Mouse (Mus musculus) forebrain, embryonic 12.5 days (tissue): ENCODE data around the gene Ppfibp1. TPM values are rescaled to one million over a fixed set of nuclear protein-coding genes. Genes with fewer than 3 reads are reported as not detected.

Experiments used
- ATAC-seq: fragments of 200-750 bp; cut with Nextera tagmentation; 2 replicates; pipeline ENCODE4 v1.8.0; 2017; ENCODE audit warnings: moderate TSS enrichment; ENCODE audit not compliant: low FRiP score
- H3K27ac ChIP-seq: fragments of 300-500 bp; sonication (generic); 2 replicates; pipeline ENCODE4 v1.5.1; 2016; ENCODE audit warnings: mild to moderate bottlenecking
- H3K27me3 ChIP-seq: fragments of 300-500 bp; sonication (generic); 2 replicates; pipeline ENCODE4 v1.6.1; 2016; ENCODE audit warnings: mild to moderate bottlenecking
- H3K36me3 ChIP-seq: fragments of 300-500 bp; sonication (generic); replicated peaks from 2 replicates; pipeline ENCODE4 v1.6.1; 2016; ENCODE audit warnings: mild to moderate bottlenecking
- H3K4me1 ChIP-seq: fragments of 300-500 bp; sonication (generic); 2 replicates; pipeline ENCODE4 v1.6.1; 2016
- H3K4me2 ChIP-seq: fragments of 300-500 bp; sonication (generic); 2 replicates; pipeline ENCODE4 v1.6.1; 2016; ENCODE audit warnings: mild to moderate bottlenecking, moderate library complexity
- H3K4me3 ChIP-seq: fragments of 300-500 bp; sonication (generic); replicated peaks from 2 replicates; pipeline ENCODE4 v1.5.1; 2016; ENCODE audit warnings: mild to moderate bottlenecking
- H3K9ac ChIP-seq: fragments of 300-500 bp; sonication (generic); 2 replicates; pipeline ENCODE4 v1.6.1; 2016; ENCODE audit warnings: mild to moderate bottlenecking
- H3K9me3 ChIP-seq: fragments of 300-500 bp; sonication (generic); 2 replicates; pipeline ENCODE4 v1.6.1; 2016
- WGBS: fragments of 180-500 bp; shearing (Covaris S2); methylation state at CpG from one replicate; pipeline ENCODE4 v1.1.7; 2016; 5-methylcytosine and 5-hydroxymethylcytosine counted together
- polyA plus RNA-seq: library from polyadenylated mRNA; unstranded; fragments of >200 nt; fragmentation: Nextera tagmentation; extraction: Ambion mirVana; gene quantifications from 2 replicates; pipeline ENCODE4 v1.2.1, GENCODE M21; 2016

Gene Ppfibp1
- polyA plus RNA-seq, 1 experiment from 2014 or later = 29.9 TPM

DNA sequence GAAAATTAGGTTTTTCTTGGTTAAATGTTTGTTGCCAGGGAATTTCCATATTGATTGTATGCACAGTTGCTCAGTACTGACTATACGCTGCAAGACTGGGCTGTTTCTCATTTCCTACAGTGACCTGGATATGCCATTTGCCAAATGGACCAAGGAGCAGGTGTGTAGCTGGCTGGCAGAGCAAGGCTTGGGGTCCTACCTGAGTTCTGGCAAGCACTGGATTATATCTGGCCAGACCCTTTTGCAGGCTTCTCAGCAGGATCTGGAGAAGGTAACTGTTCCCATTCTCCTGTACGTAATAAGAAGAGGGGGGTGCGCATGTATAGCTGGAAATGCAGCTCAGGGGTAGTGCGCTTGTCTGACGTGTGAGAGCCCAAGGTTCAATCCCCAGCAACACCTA is 132.9 kb downstream of the Ppfibp1 start:
- Histone ChIP-seq H3K27ac (no peak overlapping the region), H3K4me1 (no peaks in the 10 kb centered on the region), H3K9ac (no peak overlapping the region), H3K9me3 (no peaks in the 10 kb centered on the region), H3K4me2 (no peak overlapping the region), H3K27me3 (no peaks in the 10 kb centered on the region), H3K36me3 (0 out of 2 replicates have a peak, but pooled peaks cover 6% of the 10 kb centered on the region), H3K4me3 (no peak overlapping the region)
- 92% methylated on average over 5 of the region's 5 CpGs for WGBS
- ATAC-seq = no peak

DNA sequence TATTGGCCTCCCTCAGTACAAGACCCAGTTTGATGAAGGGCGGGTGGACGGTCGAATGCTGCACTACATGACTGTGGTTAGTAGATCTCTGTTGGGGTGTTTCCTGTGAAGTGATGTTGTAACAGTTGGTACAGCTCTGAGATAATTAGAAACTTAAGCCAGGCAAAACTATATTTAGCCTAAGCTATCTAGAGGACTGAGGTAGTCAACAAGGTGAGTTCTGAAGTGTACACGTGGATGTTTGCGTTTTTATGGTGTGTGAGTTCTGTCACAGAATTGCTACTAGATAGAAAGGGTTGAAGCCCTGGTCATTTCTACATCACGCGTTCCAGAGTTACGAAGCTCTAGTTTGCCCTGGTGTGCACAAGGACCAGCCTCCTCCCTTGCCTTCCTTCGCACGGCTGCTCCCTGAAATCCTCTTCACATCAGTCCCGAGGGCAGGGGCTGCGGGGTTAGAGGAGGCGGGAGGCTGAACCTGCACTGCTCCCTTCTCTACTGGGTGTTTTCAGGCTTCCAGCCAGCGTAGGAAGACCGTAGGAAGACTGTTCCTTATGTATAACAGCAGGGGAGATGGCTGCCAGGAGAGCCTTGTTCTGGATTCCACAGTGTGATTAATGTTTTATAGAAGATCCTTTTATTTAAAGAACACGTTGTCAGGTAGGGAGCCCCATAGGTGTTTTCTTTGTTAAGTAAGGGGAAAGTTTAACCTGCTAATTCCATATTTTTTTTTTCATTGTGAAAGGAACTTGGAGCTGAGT is 134.3 kb downstream of the Ppfibp1 start:
- no peaks in the 10 kb centered on the region for H3K9me3 ChIP-seq
- 86% methylated on average over 16 of the region's 16 CpGs for WGBS

DNA sequence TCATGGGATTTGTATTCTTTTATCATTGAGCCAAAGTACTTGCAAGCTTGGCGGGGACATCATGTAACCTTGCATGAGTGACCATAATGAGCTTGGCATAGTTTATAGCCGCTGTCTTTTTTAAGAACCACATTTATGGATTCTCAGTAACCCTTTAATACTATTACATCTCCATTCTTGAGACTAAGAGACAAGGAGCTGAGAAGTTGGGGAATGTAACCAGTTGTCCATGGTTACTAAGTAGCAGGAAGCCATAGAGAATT is 134.8 kb downstream of the Ppfibp1 start:
- Histone ChIP-seq H3K4me1 (no peaks in the 10 kb centered on the region), H3K27me3 (no peaks in the 10 kb centered on the region), H3K4me2 (no peak overlapping the region), H3K9me3 (no peaks in the 10 kb centered on the region), H3K36me3 (0 out of 2 replicates have a peak, but pooled peaks cover 6% of the 10 kb centered on the region), H3K4me3 (no peak overlapping the region), H3K9ac (no peak overlapping the region), H3K27ac (no peak overlapping the region)
- WGBS = 91% methylated on average over 2 of the region's 2 CpGs
- ATAC-seq = no peak

More for the DNA sequence above, 134.3 kb downstream of the Ppfibp1 start:
- ATAC-seq = no peak
- Histone ChIP-seq H3K27ac (no peak overlapping the region), H3K4me1 (no peaks in the 10 kb centered on the region), H3K4me3 (no peak overlapping the region), H3K27me3 (no peaks in the 10 kb centered on the region), H3K9ac (no peak overlapping the region), H3K36me3 (0 out of 2 replicates have a peak, but pooled peaks cover 6% of the 10 kb centered on the region), H3K4me2 (no peak overlapping the region)

DNA sequence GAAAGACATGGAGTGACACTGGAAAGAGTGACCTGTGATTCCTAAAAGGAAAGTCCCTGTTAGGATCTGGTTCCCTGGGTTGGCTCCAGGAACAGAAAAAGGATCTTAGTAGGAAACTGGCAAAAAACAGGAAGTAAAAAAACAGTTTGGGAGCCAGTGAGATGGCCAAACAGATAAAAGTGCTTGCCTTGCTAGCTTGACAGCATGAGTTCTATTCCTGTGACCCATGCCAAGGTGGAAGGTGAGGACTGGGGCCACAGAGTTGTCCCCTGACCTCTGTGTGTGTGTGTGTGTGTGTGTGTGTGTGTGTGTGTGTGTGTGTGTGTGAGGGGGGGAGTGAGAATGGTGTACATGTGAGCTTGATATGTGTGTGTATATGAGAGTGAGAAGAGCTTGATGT is 135.3 kb downstream of the Ppfibp1 start:
- Histone ChIP-seq H3K4me3 (no peak overlapping the region), H3K27me3 (no peaks in the 10 kb centered on the region), H3K4me2 (no peak overlapping the region), H3K9me3 (no peaks in the 10 kb centered on the region), H3K27ac (no peak overlapping the region), H3K9ac (no peak overlapping the region), H3K36me3 (0 out of 2 replicates have a peak, but pooled peaks cover 6% of the 10 kb centered on the region), H3K4me1 (no peaks in the 10 kb centered on the region)
- ATAC-seq = no peak

DNA sequence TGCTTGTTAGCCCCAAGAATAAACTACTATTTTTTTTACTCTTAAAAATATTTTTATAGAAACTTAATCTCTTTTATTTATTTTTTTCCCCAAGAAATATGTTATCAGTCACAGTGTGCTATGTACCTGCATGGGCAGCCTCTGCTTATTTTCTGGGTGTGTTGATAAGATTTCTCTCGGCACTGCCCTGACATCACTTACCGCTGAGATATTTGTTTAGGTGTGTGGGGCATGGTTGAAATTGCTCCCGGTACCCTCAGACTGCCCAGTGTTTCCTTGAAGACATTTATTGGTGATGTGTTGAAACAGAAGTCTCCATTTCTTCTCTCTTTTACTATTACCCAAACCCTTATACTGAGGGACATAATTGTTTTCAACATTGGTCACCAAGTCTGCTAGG is 136.5 kb downstream of the Ppfibp1 start:
- Histone ChIP-seq H3K27ac (no peak overlapping the region), H3K9me3 (no peaks in the 10 kb centered on the region), H3K36me3 (peaks cover 6% of the 10 kb centered on the region; the same call in 1 of the 2 replicates), H3K4me1 (no peaks in the 10 kb centered on the region), H3K4me2 (no peak overlapping the region), H3K4me3 (no peak overlapping the region), H3K27me3 (no peaks in the 10 kb centered on the region), H3K9ac (no peak overlapping the region)
- no peak for ATAC-seq
- 96% methylated on average over 3 of the region's 3 CpGs for WGBS

DNA sequence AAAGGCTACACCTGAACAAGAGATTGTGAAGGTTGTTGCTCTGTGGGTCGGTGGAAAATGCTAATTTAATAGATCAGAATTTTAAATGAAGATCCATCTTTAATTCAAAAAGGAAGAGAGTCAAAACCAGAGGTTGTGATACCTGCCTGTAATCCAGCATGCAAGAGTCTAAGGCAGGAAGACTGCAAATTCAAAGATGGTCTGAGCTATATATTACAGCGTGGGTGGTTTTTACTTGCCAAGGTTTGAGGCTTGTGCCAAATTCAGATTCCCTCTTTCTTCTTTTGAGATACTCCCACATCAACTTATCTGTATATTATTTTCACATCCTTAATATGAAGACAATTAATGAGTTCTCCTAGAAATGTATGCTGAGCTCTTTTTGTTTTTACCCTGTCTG is 140.1 kb downstream of the Ppfibp1 start:
- no peaks in the 10 kb centered on the region for H3K4me1 ChIP-seq
- H3K4me3 ChIP-seq = no peak overlapping the region
- no peak overlapping the region for H3K9ac ChIP-seq
- WGBS = 86% methylated on average over 2 of the region's 2 CpGs
- H3K9me3 ChIP-seq = no peaks in the 10 kb centered on the region
- ATAC-seq = no peak
- H3K36me3 ChIP-seq = no peaks in the 10 kb centered on the region; the same call in 1 of the 2 replicates
- H3K27ac ChIP-seq = no peak overlapping the region
- no peak overlapping the region for H3K4me2 ChIP-seq
- H3K27me3 ChIP-seq = no peaks in the 10 kb centered on the region

DNA sequence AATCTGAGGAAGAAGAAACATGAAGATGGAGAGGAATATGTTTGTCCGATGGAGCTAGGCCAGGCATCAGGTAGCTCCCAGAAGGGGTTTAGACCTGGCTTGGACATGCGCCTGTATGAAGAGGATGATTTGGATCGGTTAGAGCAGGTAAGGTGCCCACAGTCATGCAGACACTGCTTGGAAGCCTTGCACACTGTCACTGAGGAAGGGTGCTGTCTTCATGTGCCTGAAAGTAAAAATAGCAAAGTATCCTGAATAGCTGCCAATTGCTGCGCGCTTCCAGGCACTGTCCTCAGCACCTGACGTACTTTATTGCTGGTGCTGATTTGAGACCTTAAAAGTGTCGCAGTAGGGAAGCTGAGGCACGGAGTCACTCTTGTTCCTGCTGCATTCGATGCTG is 141.3 kb downstream of the Ppfibp1 start:
- Histone ChIP-seq H3K9ac (no peak overlapping the region), H3K4me1 (no peaks in the 10 kb centered on the region), H3K4me2 (no peak overlapping the region), H3K27me3 (no peaks in the 10 kb centered on the region), H3K9me3 (no peaks in the 10 kb centered on the region), H3K4me3 (no peak overlapping the region), H3K36me3 (no peaks in the 10 kb centered on the region; the same call in 1 of the 2 replicates), H3K27ac (no peak overlapping the region)
- 95% methylated on average over 9 of the region's 9 CpGs for WGBS
- no peak for ATAC-seq

DNA sequence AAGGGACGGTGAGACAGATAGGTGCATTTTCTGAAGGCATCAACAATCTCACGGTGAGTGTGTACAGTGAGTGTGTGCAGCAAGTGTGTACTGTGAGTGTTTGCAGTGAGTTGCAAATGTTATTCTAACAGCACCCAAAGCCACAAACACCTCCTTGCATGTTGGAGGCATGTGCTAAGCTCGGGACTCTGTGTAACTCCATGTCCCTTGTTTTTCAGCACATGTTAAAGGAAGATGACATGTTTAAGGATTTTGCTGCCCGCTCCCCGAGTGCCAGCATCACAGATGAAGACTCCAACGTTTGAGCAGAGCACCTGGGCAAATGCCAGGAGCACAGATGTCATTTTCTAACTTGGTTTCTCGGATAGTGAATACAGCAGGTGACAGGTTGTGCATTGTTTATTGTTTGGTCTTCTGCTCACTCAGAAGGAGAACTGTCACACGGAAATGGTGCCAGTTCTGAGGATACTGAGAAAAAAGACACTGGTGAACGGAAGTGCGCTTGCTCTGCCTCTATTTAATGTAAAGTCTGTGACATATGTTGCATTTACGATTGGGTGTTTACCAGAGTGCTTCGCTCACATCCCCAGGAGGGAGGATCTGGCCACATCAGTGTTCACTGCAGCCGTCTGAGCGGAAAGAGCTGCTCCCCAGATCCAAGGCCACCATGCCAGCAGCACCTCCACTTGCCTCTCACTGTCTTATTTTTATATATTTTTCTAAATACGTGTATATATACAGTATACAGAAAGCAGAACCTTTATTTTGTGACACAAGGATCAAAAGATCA is 142.0 kb downstream of the Ppfibp1 start:
- WGBS = 87% methylated on average over 15 of the region's 15 CpGs
- Histone ChIP-seq H3K4me1 (no peaks in the 10 kb centered on the region), H3K27ac (no peak overlapping the region), H3K4me2 (no peak overlapping the region), H3K9me3 (no peaks in the 10 kb centered on the region), H3K36me3 (no peaks in the 10 kb centered on the region; the same call in 1 of the 2 replicates), H3K4me3 (no peak overlapping the region), H3K27me3 (no peaks in the 10 kb centered on the region), H3K9ac (no peak overlapping the region)
- no peak for ATAC-seq

DNA sequence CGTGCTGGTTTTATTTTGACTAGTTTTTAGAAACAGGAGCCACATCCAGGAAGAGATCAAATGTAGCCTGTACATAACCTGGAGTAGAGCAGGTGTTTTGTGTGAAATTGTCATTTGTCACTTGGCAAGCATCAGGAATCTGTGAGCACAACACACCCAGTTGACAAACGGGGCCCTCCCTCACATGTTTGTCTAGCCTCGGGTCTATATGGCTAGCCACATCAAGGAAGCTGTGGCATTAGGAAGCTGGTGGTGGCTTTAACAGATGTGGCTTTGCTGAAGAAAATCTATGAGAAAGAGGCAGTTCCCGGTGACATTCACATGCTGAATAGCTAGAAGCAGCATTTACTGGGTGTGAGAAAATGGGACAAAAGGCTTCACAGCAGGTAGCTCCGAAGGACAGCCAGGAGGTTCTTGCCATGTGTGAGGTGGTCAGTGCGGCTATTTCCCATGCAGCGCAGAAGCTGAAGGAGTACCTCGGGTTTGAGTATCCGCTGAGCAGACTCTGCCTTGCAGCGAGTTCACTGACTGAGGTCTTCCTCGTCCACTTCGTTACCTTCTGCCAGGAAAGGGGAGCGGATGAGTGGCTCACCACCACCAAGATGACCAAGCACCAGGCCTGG is 144.1 kb downstream of the Ppfibp1 start, which contains the start of gene Rep15:
Rep15 (plus strand) TSS at position 282 of the 623 bp plus-strand sequence.
- 33% methylated on average over 13 of the region's 13 CpGs for WGBS
- H3K4me2 ChIP-seq = no peak within 1 kb of the TSS
- H3K9me3 ChIP-seq = no peaks in the 10 kb centered on the region
- no peak within 1 kb of the TSS for H3K4me3 ChIP-seq
- H3K4me1 ChIP-seq = no peaks in the 10 kb centered on the region
- no peak for ATAC-seq
- no peak within 1 kb of the TSS for H3K9ac ChIP-seq
- no peak within 1 kb of the TSS for H3K27ac ChIP-seq
- no peaks in the 10 kb centered on the region; the same call in 1 of the 2 replicates for H3K36me3 ChIP-seq
- H3K27me3 ChIP-seq = no peaks in the 10 kb centered on the region

DNA sequence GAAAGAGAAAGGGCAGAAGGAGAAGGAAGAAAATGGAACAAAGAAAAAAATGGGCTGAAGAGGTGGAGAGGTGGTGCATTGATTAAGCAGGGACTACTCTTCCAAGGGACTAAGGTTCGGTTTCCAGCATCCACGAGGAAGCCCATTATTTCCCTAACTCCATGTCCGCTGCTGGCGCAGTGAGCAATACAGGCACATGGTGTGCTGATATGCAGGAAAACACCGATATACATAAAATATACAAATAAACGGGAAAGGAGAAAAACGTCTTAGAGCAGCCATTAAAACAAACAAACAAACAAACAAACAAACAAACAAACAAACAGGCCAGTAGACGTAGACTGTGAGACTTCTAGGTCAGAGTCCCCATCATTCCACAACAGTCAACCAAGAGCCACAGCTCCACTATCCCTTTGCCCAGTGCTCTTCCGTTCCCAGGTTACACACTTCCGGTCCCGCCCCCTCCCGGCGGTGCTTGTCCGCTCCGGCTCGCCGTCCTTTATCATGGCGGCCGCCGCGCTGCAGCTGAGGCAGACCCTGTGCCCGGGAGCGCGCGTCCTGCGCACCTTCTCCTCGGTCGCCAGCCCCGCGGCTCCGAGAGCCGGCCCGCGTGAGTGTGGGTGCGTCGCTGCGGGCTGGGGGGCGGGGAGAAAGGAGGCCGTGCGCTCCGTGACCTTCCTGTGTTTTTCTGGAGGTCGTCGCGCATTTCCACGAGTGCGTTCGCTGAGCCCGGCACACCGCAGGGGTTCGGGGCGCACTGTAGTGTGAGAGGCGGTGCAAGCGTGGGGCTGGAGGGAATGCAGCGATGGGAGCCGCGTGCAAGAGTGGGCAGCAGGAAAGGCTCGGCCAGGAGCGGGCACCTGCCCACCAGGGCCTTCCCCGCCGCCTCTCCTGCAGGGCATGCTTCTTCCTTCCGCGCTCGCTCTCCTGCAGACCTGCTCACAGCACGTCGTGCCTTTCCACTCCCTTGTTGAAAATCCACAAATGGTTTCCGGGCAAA is 154.3 kb downstream of the Ppfibp1 start, which contains the start of gene Mrps35:
Mrps35 (plus strand) TSS at position 474 of the 1,000 bp plus-strand sequence.
- H3K4me2 ChIP-seq = peak within 1 kb of the TSS; percentile 66
- WGBS = 4% methylated on average over 66 of the region's 66 CpGs
- H3K9me3 ChIP-seq = no peaks in the 10 kb centered on the region
- H3K36me3 ChIP-seq = peaks cover 12% of the 10 kb centered on the region
- H3K27me3 ChIP-seq = peaks cover 9% of the 10 kb centered on the region
- peak within 1 kb of the TSS; percentile 85 for H3K9ac ChIP-seq
- H3K27ac ChIP-seq = peak within 1 kb of the TSS; percentile 89
- H3K4me1 ChIP-seq = peaks cover 15% of the 10 kb centered on the region
- H3K4me3 ChIP-seq = peak within 1 kb of the TSS; percentile 93
- ATAC-seq = peak; percentile 99

DNA sequence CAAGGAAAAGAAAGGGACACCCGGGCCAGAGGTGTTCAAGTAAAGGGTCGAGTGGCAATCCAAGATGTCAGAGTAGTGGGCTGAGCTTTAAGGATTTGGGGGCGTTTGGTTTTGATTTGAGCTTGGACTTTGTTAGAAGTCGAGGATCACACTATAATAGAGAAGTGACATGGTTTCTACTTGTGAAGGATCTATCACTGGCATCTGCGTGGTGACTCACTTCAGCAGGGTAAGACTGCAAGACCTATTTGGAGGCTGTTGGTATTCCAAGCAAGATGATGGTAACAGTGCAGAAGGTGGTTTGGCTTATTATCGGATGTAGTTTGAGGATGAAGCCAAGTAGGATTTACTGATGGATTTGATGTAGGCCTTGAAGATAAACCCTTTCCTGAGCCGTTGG is 155.3 kb downstream of the Ppfibp1 start:
- Histone ChIP-seq H3K9ac (peak overlapping the region; percentile 85), H3K9me3 (no peaks in the 10 kb centered on the region), H3K36me3 (peaks cover 22% of the 10 kb centered on the region), H3K27me3 (peaks cover 9% of the 10 kb centered on the region), H3K4me1 (peaks cover 15% of the 10 kb centered on the region), H3K4me2 (peak overlapping the region; percentile 66), H3K4me3 (peak overlapping the region; percentile 93), H3K27ac (no peak overlapping the region)
- ATAC-seq = no peak
- WGBS = 55% methylated on average over 7 of the region's 7 CpGs
